Mouse (Mus musculus) testis, adult 10 weeks (tissue): ENCODE measurements around the gene Exoc7. TPM values are rescaled to one million over a fixed set of nuclear protein-coding genes. Genes with fewer than 3 reads are reported as not detected.

Experiments
- polyA plus RNA-seq: library from polyadenylated mRNA; stranded (reverse); fragments of 350-450 nt; fragmentation: Illumina TruSeq; extraction: RNeasy Lipid Tissue Mini Kit (QIAGEN cat#74804); gene quantifications from one replicate; pipeline ENCODE4 v1.2.3, GENCODE M21; 2014; ENCODE audit warnings: low read depth, low replicate concordance

Exoc7 gene
- polyA plus RNA-seq, result 16.2 TPM

DNA sequence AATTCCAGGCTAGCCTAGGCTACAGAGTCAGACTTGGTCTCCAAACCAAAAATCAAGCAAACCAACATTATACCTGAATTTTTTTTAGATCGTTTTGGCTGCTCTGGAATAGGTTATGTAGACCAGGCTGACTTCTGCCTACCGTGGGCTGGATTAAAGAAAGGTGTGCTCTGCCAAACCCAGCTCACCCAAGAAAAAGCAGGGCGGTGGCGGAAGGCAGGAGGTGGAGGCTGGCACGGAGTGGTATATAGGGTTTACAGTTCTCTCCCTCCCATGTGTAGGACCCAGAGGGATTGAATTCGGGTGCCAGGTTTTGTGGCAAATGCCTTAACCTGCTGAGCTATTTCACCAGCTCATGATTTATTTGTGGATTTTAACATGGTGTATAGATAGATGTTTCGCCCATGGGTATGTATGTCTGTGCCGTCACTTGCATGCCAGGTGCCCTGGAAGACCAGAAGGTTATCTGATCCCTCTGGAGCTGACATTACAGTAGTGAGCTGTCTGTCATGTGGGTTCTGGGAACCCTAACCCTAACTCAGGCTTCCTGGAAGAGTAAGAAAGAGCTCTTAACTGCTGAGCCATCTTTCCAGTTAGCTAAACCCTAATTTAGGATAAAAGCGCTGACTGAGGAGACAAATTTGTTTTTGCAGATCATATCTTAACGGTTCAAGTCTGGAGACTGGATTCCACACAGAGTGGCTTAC is at the start of gene Exoc7:
Exoc7 (minus strand) TSS at position 215 of the 707 bp plus-strand sequence.

DNA sequence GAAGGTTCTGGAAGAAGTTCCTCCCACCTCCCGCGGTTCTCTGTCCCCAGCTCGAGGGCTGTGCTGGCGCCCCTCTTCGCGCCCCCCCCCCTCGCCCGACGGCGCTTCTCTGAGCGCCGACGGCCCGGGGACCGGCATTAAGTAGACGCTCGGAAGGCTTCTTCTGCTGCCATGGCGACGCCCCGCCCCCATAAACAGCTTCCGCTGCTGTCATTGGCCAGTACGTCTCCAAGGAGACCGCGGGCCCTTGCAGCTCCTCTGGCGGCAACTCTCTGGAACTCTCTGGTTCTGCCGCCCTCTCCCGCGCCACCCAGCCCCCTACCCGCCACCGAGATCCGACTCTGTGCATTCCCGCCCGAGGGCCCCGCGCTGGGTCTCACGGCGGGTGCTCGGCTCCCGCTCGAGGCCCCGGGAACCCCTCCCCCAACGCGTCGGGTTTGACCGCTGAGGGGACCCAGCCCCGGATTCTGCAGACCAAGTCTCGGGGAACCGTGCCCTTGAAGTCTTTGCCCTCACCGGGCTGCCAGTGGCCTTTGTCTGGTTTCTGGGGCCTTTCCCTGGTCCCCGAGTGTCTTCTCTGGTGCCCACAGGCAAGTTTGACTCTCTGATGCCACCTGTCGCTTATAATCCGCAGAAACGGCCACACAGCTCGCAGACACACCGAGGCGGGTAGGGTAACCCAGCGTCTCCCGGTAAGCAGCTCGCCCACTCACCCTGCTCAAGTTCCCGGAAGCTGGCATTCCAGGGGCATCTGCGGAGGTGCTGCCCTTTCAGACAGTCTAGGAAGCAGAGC is 28.4 kb upstream of the Exoc7 start, which contains the start of gene Foxj1:
Foxj1 (minus strand) TSS at position 156 of the 793 bp plus-strand sequence.

GRCm38 (mm10) chr11:116280751-116281663 is 26.0 kb downstream of the Exoc7 start, which contains the start of gene Galr2:
Gene Galr2 (plus strand): TSS chr11:116280939.

DNA sequence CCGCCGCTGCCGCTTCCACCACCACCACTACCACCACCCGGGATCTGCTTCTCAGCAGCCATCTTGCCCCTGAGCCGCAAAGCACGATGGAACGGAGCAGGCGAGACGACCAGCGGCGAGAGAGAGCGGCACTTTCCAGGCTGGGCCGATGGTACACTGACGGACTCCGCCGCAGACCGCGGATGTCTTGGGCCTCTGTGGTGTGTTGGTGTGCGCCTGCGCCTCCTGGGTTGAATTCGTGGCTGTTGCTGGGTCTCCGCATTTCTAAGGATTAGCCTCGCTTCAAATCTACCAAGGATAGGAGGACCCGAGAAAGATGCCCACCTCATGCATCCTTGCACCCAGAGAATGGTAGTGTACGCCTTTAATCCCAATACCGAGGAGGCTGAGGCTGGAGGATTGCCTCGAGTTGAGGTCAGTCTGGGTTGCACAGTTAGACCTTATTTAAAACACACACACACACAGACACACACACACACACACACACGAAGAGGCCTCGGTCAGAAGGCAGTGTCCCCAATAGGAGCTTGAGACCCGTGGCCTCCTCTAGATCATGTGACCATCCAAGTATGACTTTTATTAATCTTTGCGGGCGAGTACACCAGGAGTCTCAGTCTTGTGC is 32.9 kb downstream of the Exoc7 start, which contains the start of gene Srp68:
Srp68 (minus strand) TSS at position 173 of the 622 bp plus-strand sequence.

Other genes starting within 250 kb of the Exoc7 start
- gene Unc13d, start 229.3 kb downstream of the Exoc7 start, polyA plus RNA-seq, result 0.11 TPM
- gene Wbp2, start 220.2 kb downstream of the Exoc7 start, polyA plus RNA-seq, result 22.9 TPM
- 0.36 TPM for gene Trim47, start 180.0 kb downstream of the Exoc7 start, polyA plus RNA-seq
- gene Trim65, start 176.1 kb downstream of the Exoc7 start, polyA plus RNA-seq, result 0.45 TPM
- 2.2 TPM for gene Mrpl38, start 168.4 kb downstream of the Exoc7 start, polyA plus RNA-seq
- gene Fbf1, start 139.1 kb downstream of the Exoc7 start, polyA plus RNA-seq, result 19.3 TPM
- gene Ten1, start 108.4 kb downstream of the Exoc7 start, polyA plus RNA-seq, result 1.5 TPM
- 11.0 TPM for gene Acox1, start 108.2 kb downstream of the Exoc7 start, polyA plus RNA-seq
- not detected for gene Evpl, start 69.2 kb downstream of the Exoc7 start, polyA plus RNA-seq
- 10.5 TPM for gene Srp68, start 33.0 kb downstream of the Exoc7 start, polyA plus RNA-seq
- not detected for gene Galr2, start 26.3 kb downstream of the Exoc7 start, polyA plus RNA-seq
- gene Foxj1, start 28.2 kb upstream of the Exoc7 start, polyA plus RNA-seq, result 0.76 TPM
- gene Rnf157, start 105.8 kb upstream of the Exoc7 start, polyA plus RNA-seq, result 1.3 TPM
- 2.8 TPM for gene Ubald2, start 126.9 kb upstream of the Exoc7 start, polyA plus RNA-seq
- gene Qrich2, start 159.0 kb upstream of the Exoc7 start, polyA plus RNA-seq, result 61.0 TPM
- 21.1 TPM for gene Prpsap1, start 187.0 kb upstream of the Exoc7 start, polyA plus RNA-seq
- gene Sphk1, start 223.7 kb upstream of the Exoc7 start, polyA plus RNA-seq, result 0.15 TPM